ENCODE assay signal across 15 mouse cellular contexts in the genomic region with DNA sequence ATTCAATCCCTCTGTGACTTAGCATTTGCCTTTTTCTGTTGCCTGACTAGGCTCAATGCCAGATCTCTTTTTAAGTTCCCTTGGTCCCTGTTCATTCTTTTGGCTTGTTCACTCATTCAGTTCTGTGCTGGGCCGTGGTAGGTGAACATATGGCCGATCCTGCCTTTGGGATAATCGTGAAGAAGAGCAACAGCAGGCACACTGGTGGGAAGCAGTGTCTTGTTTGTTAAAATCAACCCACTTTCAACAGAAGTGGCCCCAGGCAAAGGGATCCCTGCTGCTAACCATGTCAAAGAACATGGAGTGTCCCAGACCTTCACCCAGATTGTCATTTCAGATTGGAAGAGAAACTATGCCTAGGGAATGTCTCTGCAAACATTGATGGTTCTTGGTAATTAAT.
DNase-seq lines count a peak whose midpoint lies in the region; TF ChIP-seq lines count a peak whose summit lies in the region.
"Had no signal": no experiment of that assay in that cellular context is flagged by ENCODE, and none has a peak within 500 bp of the region (broad histone marks: within the 10 kb centered on the region; RNA-seq: fewer than 3 reads in every experiment).

No protein-coding gene starts in this region.

- TF ChIP-seq CTCF in brain, embryonic 14.5 days (IDR thresholded peaks at IDR 0.05; ENCODE audit: borderline replicate concordance, extremely low read depth, insufficient read depth, insufficient read length), result no peak

- DNase-seq in layer of hippocampus, adult 11-12 months (ENCODE audit: low spot score), result peak; percentile 3
- DNase-seq in layer of hippocampus, postnatal 10 days (ENCODE audit: low spot score in 2 of 2), result no peak
- peak; percentile 67 for DNase-seq in brain, embryonic 14.5 days (ENCODE audit: low read depth)
- peak; percentile 23 for DNase-seq in cerebellum, adult 11-12 months
- DNase-seq in cerebellum, postnatal 25 days, result peak; percentile 50 to 61
- no peak for DNase-seq in heart, adult 9 months (ENCODE audit: low spot score in 2 of 2)
- no peak for DNase-seq in adrenal gland, adult (ENCODE audit: inconsistent age in 2 of 2, low spot score in 1 of 2)
- DNase-seq in spleen, postnatal 36 days (ENCODE audit: low spot score in 2 of 2), result no peak
- DNase-seq: adrenal gland, postnatal 25 days; gastrocnemius, postnatal 14 days; heart, adult 2 months; kidney, adult 8-10 months; kidney, postnatal 36 days; right cerebral cortex, postnatal 14 days; thymus, postnatal 25 days had no signal

- no peak for TF ChIP-seq POLR2A in brain, embryonic 14.5 days (IDR thresholded peaks at IDR 0.05; ENCODE audit: borderline replicate concordance, extremely low read depth, insufficient read depth, insufficient read length, poor library complexity, severe bottlenecking)

Comparison
In these comparisons a context has a peak if more than half of its experiments do, and no peak if none do; other contexts are left out.
1. DNase-seq: peak in layer of hippocampus, adult 11-12 months (single experiment), brain, embryonic 14.5 days (single experiment), cerebellum, adult 11-12 months (single experiment) and cerebellum, postnatal 25 days (2 of 2); none in layer of hippocampus, postnatal 10 days (0 of 2), heart, adult 9 months (0 of 2), adrenal gland, adult (0 of 2) and spleen, postnatal 36 days (0 of 2).